Mouse (Mus musculus): ENCODE results near the gene Cd248. TPM values are rescaled to one million over a fixed set of nuclear protein-coding genes. Genes with fewer than 3 reads are reported as not detected.
"Not testable (repeated sequence)": the region's sequence is repeated elsewhere in the genome, so short reads cannot be mapped to it uniquely, and the experiment has no call there.

The Cd248 gene
- polyA plus RNA-seq, 1 experiment from 2014 or later: 23.6 TPM

DNA sequence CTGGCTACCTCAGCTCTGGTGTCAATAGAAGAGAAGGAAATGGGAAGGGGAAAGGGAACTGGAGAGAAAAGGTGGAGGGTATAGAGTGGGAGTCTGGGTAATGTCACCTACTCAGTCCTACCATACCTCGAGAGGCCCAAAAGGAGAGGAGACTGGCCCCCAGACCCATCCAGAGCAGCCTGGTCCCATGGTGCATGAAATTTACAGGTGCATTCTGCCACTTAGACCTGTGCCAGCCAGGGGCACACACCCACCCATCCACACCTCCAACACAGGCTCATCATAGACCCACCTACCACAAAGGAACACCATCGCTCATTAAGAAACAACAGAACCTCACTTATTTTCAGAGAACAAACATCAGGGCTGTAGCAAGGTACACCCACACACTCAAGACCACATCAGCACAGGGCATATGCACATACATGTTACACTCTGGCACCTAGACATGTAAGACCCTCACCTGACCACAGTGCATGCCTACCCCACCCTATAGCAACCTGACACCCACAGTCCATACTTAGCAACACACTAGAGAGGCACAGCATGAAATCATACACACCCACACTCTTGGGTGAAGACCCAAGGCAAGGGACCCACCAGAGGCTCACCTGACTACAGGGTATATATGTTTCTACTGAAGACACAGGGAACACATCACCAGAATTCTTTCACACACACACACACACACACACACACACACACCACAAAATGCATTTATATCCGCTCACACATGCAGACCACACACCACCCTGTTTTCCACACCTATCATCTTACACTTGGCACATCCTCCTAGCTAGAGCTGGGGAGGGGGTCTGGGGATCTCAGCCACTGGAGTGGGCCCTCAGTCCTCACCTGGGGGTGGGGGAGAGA, 16.3 kb downstream of the Cd248 start:
- ATAC-seq (ENCODE audit: extremely low read depth, insufficient number of reproducible peaks, low FRiP score, low TSS enrichment): no peak
- H3K4me2 ChIP-seq: peak overlapping the region; percentile 89; the same call in 1 of the 2 replicates
- H3K27ac ChIP-seq (replicated peaks): no peak overlapping the region
- H3K36me3 ChIP-seq: no peaks in the 10 kb centered on the region; the same call in 1 of the 2 replicates
- peaks cover 75% of the 10 kb centered on the region for H3K27me3 ChIP-seq (replicated peaks)
- H3K9me3 ChIP-seq: no peaks in the 10 kb centered on the region
- H3K9ac ChIP-seq: no peak overlapping the region
- WGBS: 53% methylated on average over 3 of the region's 3 CpGs
- peaks cover 23% of the 10 kb centered on the region for H3K4me1 ChIP-seq
- peak overlapping the region; percentile 62 for H3K4me3 ChIP-seq

DNA sequence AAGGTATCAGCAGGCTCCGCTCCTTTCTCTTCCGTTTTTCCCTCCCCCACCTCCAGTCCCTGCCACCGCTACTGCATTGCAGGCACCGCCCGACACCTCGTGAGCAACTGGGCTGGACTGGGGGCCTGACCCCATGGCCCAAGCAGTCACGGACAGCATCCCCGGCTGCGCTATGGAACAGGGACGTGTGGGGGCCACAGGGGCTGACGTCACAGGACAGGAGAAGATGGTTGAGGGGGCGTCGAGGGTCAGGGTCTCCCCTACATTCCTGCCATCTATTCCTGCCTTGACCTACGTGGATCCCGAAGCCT, 16.9 kb downstream of the Cd248 start:
- Histone ChIP-seq H3K9me3 (no peaks in the 10 kb centered on the region), H3K4me3 (peak overlapping the region; percentile 62), H3K4me2 (peak overlapping the region; percentile 89), H3K9ac (peak overlapping the region; percentile 78), H3K36me3 (peaks cover 4% of the 10 kb centered on the region), H3K4me1 (peaks cover 27% of the 10 kb centered on the region), H3K27me3 (replicated peaks) (peaks cover 71% of the 10 kb centered on the region), H3K27ac (replicated peaks) (no peak overlapping the region; the same call in 1 of the 2 replicates)
- ATAC-seq (ENCODE audit: extremely low read depth, insufficient number of reproducible peaks, low FRiP score, low TSS enrichment): no peak
- 2% methylated on average over 15 of the region's 15 CpGs for WGBS

DNA sequence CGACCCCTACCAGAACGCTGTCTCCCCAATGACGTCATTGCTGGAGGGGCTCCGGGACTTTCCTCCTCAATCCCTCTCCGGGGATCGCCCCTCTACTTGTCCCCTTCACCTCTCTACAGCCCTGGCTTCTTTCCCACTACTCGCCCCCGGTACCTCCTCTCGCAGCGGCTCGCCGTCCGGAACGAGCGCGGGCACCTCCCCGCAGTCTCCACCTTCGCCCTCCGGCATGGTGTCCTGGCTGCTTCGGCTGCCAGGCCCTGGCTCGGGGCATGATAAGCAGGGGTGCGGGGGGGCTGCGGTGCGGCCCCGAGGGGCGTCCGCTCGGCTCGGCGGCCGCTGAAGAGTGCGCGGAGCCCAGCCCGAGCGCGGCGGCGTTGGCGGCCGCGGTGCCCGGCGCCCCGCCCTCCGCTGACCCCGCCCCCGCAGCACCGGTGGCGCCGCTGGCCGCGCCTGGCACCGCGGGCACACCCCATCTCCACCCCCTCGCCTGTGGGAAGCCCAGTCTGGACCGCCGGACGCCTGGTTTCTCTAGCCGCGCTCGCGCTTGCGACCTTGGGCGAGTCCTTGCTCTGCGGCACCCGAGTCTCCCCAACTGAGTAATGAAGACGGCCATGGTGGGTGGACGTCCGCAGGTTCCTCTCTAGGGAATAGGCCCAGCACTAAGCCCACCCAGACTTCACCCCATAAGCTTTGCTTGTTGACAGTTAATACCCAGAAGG, 17.4 kb downstream of the Cd248 start, which contains the start of gene Tmem151a:
TSS of gene Tmem151a (minus strand) at position 387 of the 719 bp plus-strand sequence.
- H3K27ac ChIP-seq (replicated peaks): no peak within 1 kb of the TSS; the same call in 1 of the 2 replicates
- peak within 1 kb of the TSS; percentile 89 for H3K4me2 ChIP-seq
- ATAC-seq (ENCODE audit: extremely low read depth, insufficient number of reproducible peaks, low FRiP score, low TSS enrichment): no peak
- peaks cover 27% of the 10 kb centered on the region for H3K4me1 ChIP-seq
- no peaks in the 10 kb centered on the region for H3K9me3 ChIP-seq
- peak within 1 kb of the TSS; percentile 62 for H3K4me3 ChIP-seq
- H3K9ac ChIP-seq: peak within 1 kb of the TSS; percentile 78
- WGBS: under 1% methylated on average over 50 of the region's 69 CpGs
- peaks cover 66% of the 10 kb centered on the region for H3K27me3 ChIP-seq (replicated peaks)
- H3K36me3 ChIP-seq: peaks cover 9% of the 10 kb centered on the region

DNA sequence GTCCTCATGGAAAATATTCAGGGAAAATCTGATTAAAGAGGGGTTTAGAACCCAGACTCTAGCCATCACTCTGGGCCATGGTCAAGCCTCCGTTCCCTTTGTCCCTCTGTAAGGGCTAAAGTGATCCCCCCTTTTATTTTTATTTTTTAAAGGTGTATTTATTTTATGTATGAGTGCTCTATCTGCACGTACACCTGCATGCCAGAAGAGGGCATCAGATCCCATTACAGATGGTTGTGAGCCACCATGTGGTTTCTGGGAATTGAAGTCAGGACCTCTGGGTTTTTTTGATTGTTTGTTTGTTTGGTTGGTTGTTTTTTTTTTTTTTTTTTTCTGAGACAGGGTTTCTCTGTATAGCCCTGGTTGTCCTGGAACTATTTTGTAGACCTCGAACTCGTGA, 18.7 kb downstream of the Cd248 start:
- 51% methylated on average over 4 of the region's 4 CpGs for WGBS
- peaks cover 53% of the 10 kb centered on the region for H3K27me3 ChIP-seq (replicated peaks)

DNA sequence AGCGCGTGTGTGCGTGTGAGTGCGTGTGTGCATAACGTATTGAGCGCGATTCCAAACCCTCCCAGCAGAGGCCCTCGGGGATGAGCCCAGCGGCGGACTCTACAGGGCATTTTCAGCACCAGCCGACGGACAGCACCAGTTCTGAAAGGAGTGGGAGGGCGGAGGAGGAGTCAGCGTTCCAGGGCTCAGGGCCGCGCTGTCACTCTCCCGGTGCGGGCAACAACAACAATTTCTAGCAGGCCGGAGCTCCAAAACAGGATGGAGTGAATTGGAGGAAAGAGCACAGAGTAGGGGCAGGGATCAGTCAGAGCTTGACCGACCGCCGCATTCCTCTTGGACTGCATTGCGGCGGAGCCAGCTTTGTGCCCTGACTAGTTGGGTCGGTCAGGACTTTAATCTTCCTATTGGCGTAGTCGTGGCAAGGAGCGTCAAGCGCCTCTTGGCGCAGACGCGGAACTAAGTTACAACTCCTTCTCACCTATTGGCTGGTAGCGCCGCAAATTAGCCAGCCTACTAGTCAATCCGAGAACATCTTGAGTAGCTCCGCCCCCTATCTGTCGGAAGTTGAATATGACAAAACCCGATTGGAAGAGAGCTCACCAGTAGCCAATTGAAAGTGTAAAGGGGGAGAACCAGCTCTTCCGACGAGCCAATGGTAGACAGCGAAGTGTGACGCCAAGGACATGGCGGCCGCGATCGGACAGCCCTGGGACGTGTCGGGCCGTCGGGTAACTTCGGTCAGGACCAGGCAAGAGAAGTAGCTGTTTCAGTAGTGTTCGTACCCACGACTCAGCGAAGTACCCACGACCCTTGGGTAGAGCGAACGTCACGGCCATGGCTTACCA, 20.2 kb downstream of the Cd248 start, which contains the start of gene Yif1a:
TSS of gene Yif1a (plus strand) at position 655 of the 845 bp plus-strand sequence.
- peaks cover 37% of the 10 kb centered on the region for H3K36me3 ChIP-seq
- peak; percentile 79 for ATAC-seq (ENCODE audit: extremely low read depth, insufficient number of reproducible peaks, low FRiP score, low TSS enrichment)
- peak within 1 kb of the TSS; percentile 93 for H3K9ac ChIP-seq
- peak within 1 kb of the TSS; percentile 79 for H3K27ac ChIP-seq (replicated peaks)
- WGBS: under 1% methylated on average over 58 of the region's 58 CpGs
- peaks cover 38% of the 10 kb centered on the region for H3K27me3 ChIP-seq (replicated peaks)
- H3K4me2 ChIP-seq: peak within 1 kb of the TSS; percentile 82
- peaks cover 27% of the 10 kb centered on the region for H3K4me1 ChIP-seq
- peak within 1 kb of the TSS; percentile 89 for H3K4me3 ChIP-seq
- H3K9me3 ChIP-seq: no peaks in the 10 kb centered on the region

More for the DNA sequence above, 18.7 kb downstream of the Cd248 start:
- not testable (repeated sequence) for H3K9me3 ChIP-seq; H3K27ac ChIP-seq (replicated peaks); ATAC-seq (ENCODE audit: extremely low read depth, insufficient number of reproducible peaks, low FRiP score, low TSS enrichment); H3K4me2 ChIP-seq; H3K4me3 ChIP-seq; H3K9ac ChIP-seq
- H3K36me3 ChIP-seq: peaks cover 21% of the 10 kb centered on the region
- peaks cover 27% of the 10 kb centered on the region for H3K4me1 ChIP-seq

DNA sequence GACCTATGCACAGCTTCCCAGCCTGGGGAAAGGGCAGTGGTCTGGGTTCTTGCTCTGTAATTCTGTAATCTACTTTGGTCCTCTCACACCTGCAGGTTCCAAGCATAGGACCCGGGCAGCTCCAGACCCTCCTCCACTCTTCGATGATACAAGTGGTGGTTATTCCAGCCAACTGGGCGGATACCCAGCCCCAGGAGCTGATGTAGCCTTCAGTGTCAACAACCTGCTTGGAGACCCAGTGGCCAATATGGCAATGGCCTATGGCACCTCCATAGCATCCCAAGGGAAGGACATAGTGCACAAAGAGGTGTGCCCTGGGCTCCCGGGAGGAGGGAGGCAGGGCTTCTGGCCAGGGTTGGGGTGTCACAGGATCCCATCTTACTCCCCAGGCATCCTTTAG, 21.4 kb downstream of the Cd248 start:
- no peak overlapping the region for H3K27ac ChIP-seq (replicated peaks)
- WGBS: 81% methylated on average over 4 of the region's 4 CpGs
- H3K27me3 ChIP-seq (replicated peaks): peaks cover 26% of the 10 kb centered on the region
- peaks cover 36% of the 10 kb centered on the region for H3K4me1 ChIP-seq
- H3K9me3 ChIP-seq: no peaks in the 10 kb centered on the region
- peaks cover 42% of the 10 kb centered on the region for H3K36me3 ChIP-seq
- peak overlapping the region; percentile 93 for H3K9ac ChIP-seq
- ATAC-seq (ENCODE audit: extremely low read depth, insufficient number of reproducible peaks, low FRiP score, low TSS enrichment): no peak
- H3K4me3 ChIP-seq: peak overlapping the region; percentile 89
- H3K4me2 ChIP-seq: peak overlapping the region; percentile 82

DNA sequence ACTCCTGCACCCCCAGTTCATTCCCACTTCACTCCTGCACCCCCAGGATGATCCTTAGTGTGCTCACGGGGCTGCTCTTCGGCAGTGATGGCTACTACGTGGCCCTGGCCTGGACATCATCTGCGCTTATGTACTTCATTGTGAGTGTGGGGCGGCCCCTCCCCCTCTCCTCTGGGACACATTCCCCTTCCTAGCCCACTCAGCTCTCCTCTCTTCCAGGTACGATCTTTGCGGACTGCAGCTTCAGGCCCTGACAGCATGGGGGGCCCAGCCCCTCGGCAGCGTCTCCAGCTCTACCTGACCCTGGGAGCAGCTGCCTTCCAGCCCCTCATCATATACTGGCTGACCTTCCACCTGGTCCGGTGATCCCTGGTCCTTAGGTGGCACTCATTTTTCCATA, 24.2 kb downstream of the Cd248 start:
- no peak overlapping the region for H3K4me3 ChIP-seq
- H3K36me3 ChIP-seq: peaks cover 42% of the 10 kb centered on the region
- no peaks in the 10 kb centered on the region for H3K9me3 ChIP-seq
- no peak overlapping the region for H3K9ac ChIP-seq
- peaks cover 10% of the 10 kb centered on the region; the same call in 1 of the 2 replicates for H3K27me3 ChIP-seq (replicated peaks)
- H3K4me1 ChIP-seq: peaks cover 50% of the 10 kb centered on the region
- no peak overlapping the region for H3K4me2 ChIP-seq
- no peak for ATAC-seq (ENCODE audit: extremely low read depth, insufficient number of reproducible peaks, low FRiP score, low TSS enrichment)
- H3K27ac ChIP-seq (replicated peaks): no peak overlapping the region
- WGBS: 81% methylated on average over 10 of the region's 10 CpGs

DNA sequence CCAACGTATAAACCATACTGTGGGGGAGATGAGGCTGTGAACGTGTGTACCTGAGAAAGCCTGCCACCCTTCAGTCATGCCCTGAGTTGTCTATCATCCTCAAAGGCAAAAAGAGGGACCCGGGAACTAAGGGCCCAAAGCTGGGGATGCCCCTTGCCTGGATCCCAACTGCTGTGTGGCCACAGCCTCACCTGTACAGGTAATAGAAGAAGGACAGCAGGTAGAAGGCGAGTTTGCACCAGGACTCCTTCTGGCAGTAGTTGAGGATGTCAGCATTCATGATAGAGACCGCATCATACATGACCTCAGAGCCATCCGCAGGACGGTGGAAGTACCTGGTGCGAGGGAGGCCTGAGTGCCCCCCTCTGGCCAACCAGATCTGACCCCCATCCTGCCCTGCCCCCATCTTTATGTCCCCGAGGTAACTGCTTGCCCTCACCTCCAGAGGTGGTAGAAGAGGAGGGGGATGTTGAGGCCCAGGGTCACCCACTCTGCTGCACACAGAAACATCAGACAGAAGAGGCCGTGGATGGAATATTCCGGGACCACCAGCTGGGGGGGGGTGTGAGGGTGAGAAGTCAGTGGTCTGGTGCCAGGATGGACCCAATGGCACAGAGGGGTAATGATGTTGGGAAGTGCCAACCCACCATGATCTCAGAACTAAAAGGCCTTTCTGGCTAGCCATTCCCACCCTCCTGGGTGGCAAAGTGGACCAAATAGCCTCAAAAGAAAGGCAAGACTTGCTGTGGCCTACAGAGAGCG, 25.8 kb downstream of the Cd248 start:
- no peak; the same call in 1 of the 2 replicates for ATAC-seq (ENCODE audit: extremely low read depth, insufficient number of reproducible peaks, low FRiP score, low TSS enrichment)
- Histone ChIP-seq H3K4me1 (peaks cover 59% of the 10 kb centered on the region), H3K27me3 (replicated peaks) (peaks cover 15% of the 10 kb centered on the region; the same call in 1 of the 2 replicates), H3K36me3 (peaks cover 42% of the 10 kb centered on the region), H3K27ac (replicated peaks) (no peak overlapping the region), H3K4me3 (no peak overlapping the region), H3K4me2 (no peak overlapping the region), H3K9ac (peak overlapping the region; percentile 17; the same call in 1 of the 2 replicates), H3K9me3 (no peaks in the 10 kb centered on the region)
- WGBS: 70% methylated on average over 12 of the region's 12 CpGs

DNA sequence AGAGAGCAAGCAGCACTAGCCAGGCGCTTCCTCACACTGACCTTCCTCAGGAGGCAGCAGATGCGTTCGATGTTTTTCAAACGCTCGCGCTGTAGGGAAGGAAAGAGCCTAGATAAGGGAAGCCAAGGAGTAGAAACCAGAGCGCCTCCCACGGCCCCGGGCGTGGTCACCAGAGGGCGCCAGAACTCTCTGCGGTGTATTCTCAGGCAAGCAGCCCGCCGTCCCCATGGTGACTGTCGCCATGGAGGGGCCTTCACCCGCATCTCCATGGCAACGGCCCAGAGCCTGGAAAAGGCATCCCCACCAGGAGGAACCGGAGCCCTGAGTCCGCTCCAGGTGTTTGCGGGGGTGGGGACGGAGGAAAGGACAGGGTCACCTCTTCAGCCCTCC, 26.4 kb downstream of the Cd248 start:
- Histone ChIP-seq H3K9me3 (no peaks in the 10 kb centered on the region), H3K4me2 (no peak overlapping the region), H3K27me3 (replicated peaks) (peaks cover 15% of the 10 kb centered on the region; the same call in 1 of the 2 replicates), H3K4me1 (peaks cover 60% of the 10 kb centered on the region), H3K27ac (replicated peaks) (no peak overlapping the region), H3K9ac (peak overlapping the region; percentile 17; the same call in 1 of the 2 replicates), H3K36me3 (peaks cover 46% of the 10 kb centered on the region), H3K4me3 (no peak overlapping the region)
- 0% methylated on average over 21 of the region's 21 CpGs for WGBS
- peak; percentile 35; the same call in 1 of the 2 replicates for ATAC-seq (ENCODE audit: extremely low read depth, insufficient number of reproducible peaks, low FRiP score, low TSS enrichment)

DNA sequence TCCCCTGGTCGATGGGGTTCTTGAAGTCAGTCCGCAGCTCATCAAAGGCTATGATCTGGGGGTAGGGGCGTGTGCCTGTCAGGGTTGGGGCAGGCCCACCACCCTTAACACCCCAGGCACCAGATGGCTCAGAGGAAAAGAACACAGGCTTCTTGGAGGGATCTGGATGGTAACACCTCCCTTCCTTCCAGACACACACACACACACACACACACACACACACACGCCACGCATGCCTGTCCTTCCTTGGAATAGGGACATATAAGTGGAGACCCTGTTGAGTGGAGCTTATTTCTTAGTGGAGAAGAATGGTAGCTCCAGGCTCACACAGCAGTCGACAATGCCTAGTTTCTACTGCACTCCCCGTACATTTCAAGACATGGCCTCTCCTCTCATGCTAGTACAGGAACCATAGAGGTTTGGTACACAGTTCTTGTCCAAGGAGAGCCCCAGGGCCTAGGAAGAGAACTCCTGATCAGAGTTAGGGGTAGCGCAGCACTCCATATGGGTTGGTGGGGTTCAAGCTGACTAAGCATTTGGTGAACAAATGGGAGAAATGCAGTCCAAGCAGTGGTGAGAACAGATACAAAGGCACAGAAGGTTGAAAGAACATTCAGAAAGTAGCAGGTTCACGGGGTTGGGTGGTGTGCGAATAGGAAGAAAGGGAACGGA, 27.0 kb downstream of the Cd248 start:
- no peak overlapping the region for H3K4me2 ChIP-seq
- peaks cover 56% of the 10 kb centered on the region for H3K4me1 ChIP-seq
- ATAC-seq (ENCODE audit: extremely low read depth, insufficient number of reproducible peaks, low FRiP score, low TSS enrichment): no peak
- H3K4me3 ChIP-seq: no peak overlapping the region
- no peak overlapping the region for H3K27ac ChIP-seq (replicated peaks)
- 37% methylated on average over 11 of the region's 11 CpGs for WGBS
- H3K36me3 ChIP-seq: peaks cover 48% of the 10 kb centered on the region
- no peaks in the 10 kb centered on the region for H3K9me3 ChIP-seq
- 0 out of 2 replicates have a peak overlapping the region, but pooled peaks have one; percentile 28 for H3K9ac ChIP-seq
- peaks cover 15% of the 10 kb centered on the region; the same call in 1 of the 2 replicates for H3K27me3 ChIP-seq (replicated peaks)

Measured in heart, embryonic 13.5 days (tissue).